ENCODE assay signal across 31 mouse cellular contexts in genomic region chr2:144634729-144635128, GRCm38 (mm10). TPM values are rescaled to one million over a fixed set of nuclear protein-coding genes. Genes with fewer than 3 reads are reported as not detected.
DNase-seq lines count a peak whose midpoint lies in the region; ATAC-seq and TF ChIP-seq lines count a peak whose summit lies in the region.
"Had no signal": no experiment of that assay in that cellular context is flagged by ENCODE, and none has a peak within 500 bp of the region (broad histone marks: within the 10 kb centered on the region; RNA-seq: fewer than 3 reads in every experiment).

No protein-coding gene starts in this region.

- TF ChIP-seq CTCF in midbrain, postnatal 0 days (IDR thresholded peaks at IDR 0.05): no peak

- no peaks in the 10 kb centered on the region for H3K36me3 ChIP-seq in forebrain, embryonic 14.5 days (ENCODE audit: control insufficient read depth, insufficient read depth, low read length)
- H3K36me3 ChIP-seq in forebrain, embryonic 15.5 days: peaks cover 3% of the 10 kb centered on the region; the same call in 1 of the 2 replicates
- 0 out of 2 replicates have a peak, but pooled peaks cover 4% of the 10 kb centered on the region for H3K36me3 ChIP-seq in hindbrain, embryonic 14.5 days (replicated peaks; ENCODE audit: control insufficient read depth, insufficient read depth)
- no peaks in the 10 kb centered on the region for H3K36me3 ChIP-seq in hindbrain, embryonic 11.5 days (ENCODE audit: control insufficient read depth, insufficient read depth, low read length)
- no peaks in the 10 kb centered on the region for H3K36me3 ChIP-seq in midbrain, embryonic 14.5 days (ENCODE audit: control insufficient read depth, insufficient read depth, low read length)
- peaks cover 4% of the 10 kb centered on the region; the same call in 1 of the 2 replicates for H3K36me3 ChIP-seq in midbrain, postnatal 0 days (ENCODE audit: insufficient read depth, low read length)
- peaks cover 8% of the 10 kb centered on the region; the same call in 1 of the 2 replicates for H3K36me3 ChIP-seq in neural tube, embryonic 13.5 days
- H3K36me3 ChIP-seq: forebrain, embryonic 12.5 days; lung, embryonic 15.5 days; midbrain, embryonic 12.5 days; stomach, embryonic 15.5 days had no signal

- H3K4me3 ChIP-seq in forebrain, embryonic 14.5 days (ENCODE audit: low read depth, low read length): no peak overlapping the region
- H3K4me3 ChIP-seq in forebrain, embryonic 15.5 days: no peak overlapping the region
- no peak overlapping the region for H3K4me3 ChIP-seq in hindbrain, embryonic 14.5 days (replicated peaks; ENCODE audit: low read length)
- no peak overlapping the region for H3K4me3 ChIP-seq in hindbrain, embryonic 11.5 days (ENCODE audit: low read depth, low read length)
- H3K4me3 ChIP-seq in midbrain, embryonic 14.5 days (replicated peaks; ENCODE audit: low read depth, low read length): no peak overlapping the region
- no peak overlapping the region for H3K4me3 ChIP-seq in midbrain, postnatal 0 days (ENCODE audit: low read depth, low read length)
- H3K4me3 ChIP-seq in neural tube, embryonic 13.5 days: no peak overlapping the region
- H3K4me3 ChIP-seq: embryonic facial prominence, embryonic 10.5 days; embryonic facial prominence, embryonic 15.5 days; forebrain, embryonic 12.5 days; lung, embryonic 15.5 days; megakaryocyte, embryonic 14.5 days; midbrain, embryonic 12.5 days; stomach, embryonic 15.5 days had no signal

- H3K27me3 ChIP-seq in forebrain, embryonic 14.5 days (replicated peaks; ENCODE audit: control insufficient read depth, insufficient read depth, low read length): no peaks in the 10 kb centered on the region
- no peaks in the 10 kb centered on the region for H3K27me3 ChIP-seq in forebrain, embryonic 15.5 days
- H3K27me3 ChIP-seq in hindbrain, embryonic 14.5 days (ENCODE audit: control insufficient read depth, insufficient read depth, low read length): no peaks in the 10 kb centered on the region
- H3K27me3 ChIP-seq in hindbrain, embryonic 11.5 days (ENCODE audit: control insufficient read depth, insufficient read depth, low read length): no peaks in the 10 kb centered on the region
- no peaks in the 10 kb centered on the region for H3K27me3 ChIP-seq in midbrain, embryonic 14.5 days (ENCODE audit: control insufficient read depth, insufficient read depth, low read length)
- H3K27me3 ChIP-seq in midbrain, postnatal 0 days (ENCODE audit: insufficient read depth, low read length): no peaks in the 10 kb centered on the region
- no peaks in the 10 kb centered on the region for H3K27me3 ChIP-seq in neural tube, embryonic 13.5 days
- H3K27me3 ChIP-seq: CH12.LX; embryonic facial prominence, embryonic 15.5 days; forebrain, embryonic 12.5 days; lung, embryonic 15.5 days; megakaryocyte, embryonic 14.5 days; midbrain, embryonic 12.5 days; stomach, embryonic 15.5 days had no signal

- DNase-seq in forebrain, embryonic 14.5 days (ENCODE audit: low spot score): peak; percentile 23
- DNase-seq in hindbrain, embryonic 14.5 days (ENCODE audit: low spot score): no peak
- DNase-seq in hindbrain, embryonic 11.5 days (ENCODE audit: low spot score): no peak
- no peak for DNase-seq in midbrain, embryonic 14.5 days
- DNase-seq in midbrain, postnatal 0 days (ENCODE audit: low spot score): no peak
- DNase-seq in lung, postnatal 36 days: no peak
- DNase-seq: adrenal gland, adult 2 months; adrenal gland, postnatal 36 days; cerebellum, adult 8-10 months; cerebellum, postnatal 25 days; heart, postnatal 14 days; kidney, adult 11 months; layer of hippocampus, adult 9-11 months; liver; lung, postnatal 4 days; retina, postnatal 1 day; right cerebral cortex, postnatal 25 days; thymus, adult 18-20 months; thymus, postnatal 25 days had no signal

- 0 out of 2 replicates have a peak, but pooled peaks have one; percentile 28 for ATAC-seq in forebrain, embryonic 14.5 days
- no peak for ATAC-seq in forebrain, embryonic 15.5 days (replicated peaks)
- no peak for ATAC-seq in hindbrain, embryonic 14.5 days (ENCODE audit: low FRiP score)
- ATAC-seq in hindbrain, embryonic 11.5 days (ENCODE audit: low FRiP score): no peak
- no peak for ATAC-seq in midbrain, embryonic 14.5 days (ENCODE audit: low FRiP score, low TSS enrichment)
- ATAC-seq in midbrain, postnatal 0 days (ENCODE audit: low FRiP score): no peak
- peak; percentile 69 for ATAC-seq in neural tube, embryonic 13.5 days (ENCODE audit: low read depth)
- ATAC-seq: activated CD4-positive, CD25-positive, alpha-beta regulatory T cell, adult 4 months had no signal

- no peak overlapping the region for H3K4me2 ChIP-seq in forebrain, embryonic 14.5 days (ENCODE audit: low read length)
- H3K4me2 ChIP-seq in forebrain, embryonic 15.5 days (replicated peaks): no peak overlapping the region
- no peak overlapping the region for H3K4me2 ChIP-seq in hindbrain, embryonic 14.5 days (replicated peaks)
- H3K4me2 ChIP-seq in hindbrain, embryonic 11.5 days (replicated peaks; ENCODE audit: low read depth, low read length): no peak overlapping the region
- no peak overlapping the region for H3K4me2 ChIP-seq in midbrain, embryonic 14.5 days (ENCODE audit: low read length)
- H3K4me2 ChIP-seq in midbrain, postnatal 0 days (ENCODE audit: low read depth, low read length, poor library complexity, severe bottlenecking): no peak overlapping the region
- no peak overlapping the region for H3K4me2 ChIP-seq in neural tube, embryonic 13.5 days
- H3K4me2 ChIP-seq: embryonic facial prominence, embryonic 15.5 days; forebrain, embryonic 12.5 days; lung, embryonic 15.5 days; midbrain, embryonic 12.5 days; stomach, embryonic 15.5 days had no signal

- H3K27ac ChIP-seq in forebrain, embryonic 14.5 days (ENCODE audit: low read depth, low read length): no peak overlapping the region
- no peak overlapping the region for H3K27ac ChIP-seq in forebrain, embryonic 15.5 days (replicated peaks)
- H3K27ac ChIP-seq in hindbrain, embryonic 14.5 days: peak overlapping the region; percentile 62; the same call in 1 of the 2 replicates
- no peak overlapping the region for H3K27ac ChIP-seq in hindbrain, embryonic 11.5 days (ENCODE audit: low read depth, low read length)
- 0 out of 2 replicates have a peak overlapping the region, but pooled peaks have one; percentile 22 for H3K27ac ChIP-seq in midbrain, embryonic 14.5 days (replicated peaks; ENCODE audit: low read depth, low read length)
- H3K27ac ChIP-seq in midbrain, postnatal 0 days (ENCODE audit: low read depth, low read length): no peak overlapping the region
- H3K27ac ChIP-seq in neural tube, embryonic 13.5 days (replicated peaks): peak overlapping the region; percentile 83
- H3K27ac ChIP-seq: embryonic facial prominence, embryonic 10.5 days; embryonic facial prominence, embryonic 15.5 days; forebrain, embryonic 12.5 days; liver, embryonic 14.5 days; lung, embryonic 15.5 days; midbrain, embryonic 12.5 days; stomach, embryonic 15.5 days had no signal

- WGBS in forebrain, embryonic 14.5 days: 73% methylated on average over 2 of the region's 2 CpGs
- 53% methylated on average over 2 of the region's 2 CpGs for whole genome bisulfite sequencing in forebrain, embryonic 15.5 days
- 47% methylated on average over 2 of the region's 2 CpGs for WGBS in hindbrain, embryonic 14.5 days
- WGBS in hindbrain, embryonic 11.5 days: 93% methylated on average over 2 of the region's 2 CpGs
- 78% methylated on average over 2 of the region's 2 CpGs for WGBS in midbrain, embryonic 14.5 days
- 75% methylated on average over 2 of the region's 2 CpGs for WGBS in midbrain, postnatal 0 days
- WGBS in neural tube, embryonic 13.5 days: 32% methylated on average over 2 of the region's 2 CpGs

- H3K9ac ChIP-seq in forebrain, embryonic 14.5 days (ENCODE audit: low read length): no peak overlapping the region
- H3K9ac ChIP-seq in forebrain, embryonic 15.5 days (replicated peaks): no peak overlapping the region
- H3K9ac ChIP-seq in hindbrain, embryonic 14.5 days: no peak overlapping the region
- H3K9ac ChIP-seq in hindbrain, embryonic 11.5 days (ENCODE audit: low read depth, low read length): no peak overlapping the region
- no peak overlapping the region for H3K9ac ChIP-seq in midbrain, embryonic 14.5 days (replicated peaks; ENCODE audit: low read length)
- no peak overlapping the region for H3K9ac ChIP-seq in midbrain, postnatal 0 days (replicated peaks; ENCODE audit: low read length, poor library complexity, severe bottlenecking)
- no peak overlapping the region for H3K9ac ChIP-seq in neural tube, embryonic 13.5 days
- H3K9ac ChIP-seq: embryonic facial prominence, embryonic 15.5 days; forebrain, embryonic 12.5 days; liver, embryonic 14.5 days; lung, embryonic 15.5 days; midbrain, embryonic 12.5 days; stomach, embryonic 15.5 days had no signal

- no peaks in the 10 kb centered on the region for H3K4me1 ChIP-seq in forebrain, embryonic 14.5 days (ENCODE audit: control insufficient read depth, insufficient read depth, low read length)
- peaks cover 8% of the 10 kb centered on the region for H3K4me1 ChIP-seq in forebrain, embryonic 15.5 days
- 0 out of 2 replicates have a peak, but pooled peaks cover 5% of the 10 kb centered on the region for H3K4me1 ChIP-seq in hindbrain, embryonic 14.5 days (replicated peaks; ENCODE audit: control insufficient read depth, insufficient read depth, low read length)
- no peaks in the 10 kb centered on the region for H3K4me1 ChIP-seq in hindbrain, embryonic 11.5 days (replicated peaks; ENCODE audit: control insufficient read depth, insufficient read depth, low read length)
- no peaks in the 10 kb centered on the region for H3K4me1 ChIP-seq in midbrain, embryonic 14.5 days (ENCODE audit: control insufficient read depth, insufficient read depth, low read length)
- H3K4me1 ChIP-seq in midbrain, postnatal 0 days (ENCODE audit: insufficient read depth, low read length): no peaks in the 10 kb centered on the region
- peaks cover 19% of the 10 kb centered on the region for H3K4me1 ChIP-seq in neural tube, embryonic 13.5 days (replicated peaks)
- H3K4me1 ChIP-seq: embryonic facial prominence, embryonic 15.5 days; forebrain, embryonic 12.5 days; lung, embryonic 15.5 days; midbrain, embryonic 12.5 days; stomach, embryonic 15.5 days had no signal

- H3K9me3 ChIP-seq in forebrain, embryonic 14.5 days (replicated peaks; ENCODE audit: control insufficient read depth, low read length): no peaks in the 10 kb centered on the region
- no peaks in the 10 kb centered on the region for H3K9me3 ChIP-seq in forebrain, embryonic 15.5 days
- no peaks in the 10 kb centered on the region for H3K9me3 ChIP-seq in hindbrain, embryonic 14.5 days (ENCODE audit: control insufficient read depth, low read length)
- H3K9me3 ChIP-seq in hindbrain, embryonic 11.5 days (ENCODE audit: control insufficient read depth, low read length): no peaks in the 10 kb centered on the region
- H3K9me3 ChIP-seq in midbrain, embryonic 14.5 days (ENCODE audit: control insufficient read depth, low read length): no peaks in the 10 kb centered on the region
- no peaks in the 10 kb centered on the region for H3K9me3 ChIP-seq in midbrain, postnatal 0 days (ENCODE audit: low read length)
- no peaks in the 10 kb centered on the region for H3K9me3 ChIP-seq in neural tube, embryonic 13.5 days
- H3K9me3 ChIP-seq: embryonic facial prominence, embryonic 15.5 days; forebrain, embryonic 12.5 days; lung, embryonic 15.5 days; megakaryocyte, embryonic 14.5 days; midbrain, embryonic 12.5 days; stomach, embryonic 15.5 days had no signal

RNA-seq across cellular contexts. Expression of gene Dtd1, which starts 35.0 kb away (rescaled TPM):
- polyA plus RNA-seq in forebrain, embryonic 14.5 days (2014; fragmentation: Nextera tagmentation; extraction: Ambion mirVana): 69.7 and 79.1 TPM in 2 replicates
- 63.4 and 67.8 TPM in 2 replicates for polyA plus RNA-seq in forebrain, embryonic 15.5 days (2015; fragmentation: Nextera tagmentation; extraction: Ambion mirVana)
- polyA plus RNA-seq in hindbrain, embryonic 14.5 days (2014; fragmentation: Nextera tagmentation; extraction: Ambion mirVana): 120 and 128 TPM in 2 replicates
- polyA plus RNA-seq in hindbrain, embryonic 11.5 days (2014; fragmentation: Nextera tagmentation; extraction: Ambion mirVana): 33.6 and 38.3 TPM in 2 replicates
- polyA plus RNA-seq in midbrain, embryonic 14.5 days (2014; fragmentation: Nextera tagmentation; extraction: Ambion mirVana): 118 and 146 TPM in 2 replicates
- 88.7 and 105 TPM in 2 replicates for total RNA-seq in midbrain, postnatal 0 days (2014; rRNA removed)
- polyA plus RNA-seq in midbrain, postnatal 0 days (2015; fragmentation: Nextera tagmentation; extraction: Ambion mirVana): 202 and 217 TPM in 2 replicates
- 77.0 and 88.7 TPM in 2 replicates for polyA plus RNA-seq in neural tube, embryonic 13.5 days (2015; fragmentation: Nextera tagmentation; extraction: Ambion mirVana)

RNA-seq across cellular contexts. Expression of gene Smim26, which starts 40.9 kb away (rescaled TPM):
- polyA plus RNA-seq in forebrain, embryonic 14.5 days (2014; fragmentation: Nextera tagmentation; extraction: Ambion mirVana): 45.8 and 59.0 TPM in 2 replicates
- polyA plus RNA-seq in forebrain, embryonic 15.5 days (2015; fragmentation: Nextera tagmentation; extraction: Ambion mirVana): 53.5 and 56.9 TPM in 2 replicates
- polyA plus RNA-seq in hindbrain, embryonic 14.5 days (2014; fragmentation: Nextera tagmentation; extraction: Ambion mirVana): 57.4 and 77.1 TPM in 2 replicates
- polyA plus RNA-seq in hindbrain, embryonic 11.5 days (2014; fragmentation: Nextera tagmentation; extraction: Ambion mirVana): 39.0 and 48.9 TPM in 2 replicates
- 55.4 and 70.5 TPM in 2 replicates for polyA plus RNA-seq in midbrain, embryonic 14.5 days (2014; fragmentation: Nextera tagmentation; extraction: Ambion mirVana)
- total RNA-seq in midbrain, postnatal 0 days (2014; rRNA removed): 19.1 and 25.0 TPM in 2 replicates
- 72.2 and 74.1 TPM in 2 replicates for polyA plus RNA-seq in midbrain, postnatal 0 days (2015; fragmentation: Nextera tagmentation; extraction: Ambion mirVana)
- polyA plus RNA-seq in neural tube, embryonic 13.5 days (2015; fragmentation: Nextera tagmentation; extraction: Ambion mirVana): 59.4 and 68.3 TPM in 2 replicates

Comparison
In these comparisons a context has a peak if more than half of its experiments do, and no peak if none do; other contexts are left out.
1. ATAC-seq: peak in forebrain, embryonic 14.5 days (single experiment) and neural tube, embryonic 13.5 days (single experiment); none in forebrain, embryonic 15.5 days (single experiment), hindbrain, embryonic 14.5 days (single experiment), hindbrain, embryonic 11.5 days (single experiment), midbrain, embryonic 14.5 days (single experiment) and midbrain, postnatal 0 days (single experiment).
2. H3K27ac ChIP-seq: peak in hindbrain, embryonic 14.5 days (single experiment), midbrain, embryonic 14.5 days (single experiment) and neural tube, embryonic 13.5 days (single experiment); none in forebrain, embryonic 14.5 days (single experiment), forebrain, embryonic 15.5 days (single experiment), hindbrain, embryonic 11.5 days (single experiment) and midbrain, postnatal 0 days (single experiment).